Mouse (Mus musculus): ENCODE results near the gene Acsl4. TPM values are rescaled to one million over a fixed set of nuclear protein-coding genes. Genes with fewer than 3 reads are reported as not detected.

Gene Acsl4
- polyA plus RNA-seq, 1 experiment from 2014 or later: 10.1 TPM

- ATAC-seq: no peak; the same call in 1 of the 2 replicates
- Histone ChIP-seq H3K36me3 (ENCODE audit: control insufficient read depth, insufficient read depth, low read length) (no peaks in the 10 kb centered on the region), H3K4me2 (ENCODE audit: low read depth, low read length) (no peak overlapping the region), H3K4me3 (ENCODE audit: low read length) (no peak overlapping the region), H3K27me3 (replicated peaks; ENCODE audit: control insufficient read depth, insufficient read depth, low read length) (0 out of 2 replicates have a peak, but pooled peaks cover 4% of the 10 kb centered on the region), H3K4me1 (ENCODE audit: control insufficient read depth, insufficient read depth, low read length) (no peaks in the 10 kb centered on the region), H3K9ac (ENCODE audit: low read depth, low read length) (no peak overlapping the region), H3K27ac (ENCODE audit: low read length) (no peak overlapping the region), H3K9me3 (ENCODE audit: control insufficient read depth, low read length) (no peaks in the 10 kb centered on the region)
- 49% methylated on average over 11 of the region's 11 CpGs for WGBS
These were observed 75.9 kb downstream of the Acsl4 start for GRCm38 (mm10) chrX:142314307-142315024.

DNA sequence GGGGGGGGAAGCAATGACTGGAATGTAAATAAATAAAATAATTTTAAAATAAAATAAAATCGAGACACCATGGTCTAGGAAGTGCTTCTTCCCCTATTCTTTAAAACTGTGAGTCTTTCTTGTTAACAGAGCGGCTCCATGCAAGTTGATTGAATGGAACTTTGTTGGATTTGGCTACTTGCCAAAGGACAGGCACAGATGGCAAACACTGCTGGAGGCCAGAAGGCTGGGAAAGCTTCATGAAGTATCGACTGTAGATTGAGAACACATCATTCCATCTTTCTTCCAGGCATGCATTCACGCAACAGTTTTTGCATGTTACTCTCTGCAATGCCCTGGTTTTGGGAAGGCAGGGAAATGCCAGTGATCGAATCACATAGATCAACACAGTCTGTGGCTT lies 79.9 kb downstream of the Acsl4 start:
- ATAC-seq: no peak
- Histone ChIP-seq H3K9ac (ENCODE audit: low read depth, low read length) (no peak overlapping the region), H3K27me3 (replicated peaks; ENCODE audit: control insufficient read depth, insufficient read depth, low read length) (0 out of 2 replicates have a peak, but pooled peaks cover 4% of the 10 kb centered on the region), H3K4me2 (ENCODE audit: low read depth, low read length) (no peak overlapping the region), H3K9me3 (ENCODE audit: control insufficient read depth, low read length) (no peaks in the 10 kb centered on the region), H3K4me3 (ENCODE audit: low read length) (no peak overlapping the region), H3K36me3 (ENCODE audit: control insufficient read depth, insufficient read depth, low read length) (no peaks in the 10 kb centered on the region), H3K27ac (ENCODE audit: low read length) (no peak overlapping the region), H3K4me1 (ENCODE audit: control insufficient read depth, insufficient read depth, low read length) (peaks cover 6% of the 10 kb centered on the region)
- WGBS: 52% methylated on average over 5 of the region's 5 CpGs

DNA sequence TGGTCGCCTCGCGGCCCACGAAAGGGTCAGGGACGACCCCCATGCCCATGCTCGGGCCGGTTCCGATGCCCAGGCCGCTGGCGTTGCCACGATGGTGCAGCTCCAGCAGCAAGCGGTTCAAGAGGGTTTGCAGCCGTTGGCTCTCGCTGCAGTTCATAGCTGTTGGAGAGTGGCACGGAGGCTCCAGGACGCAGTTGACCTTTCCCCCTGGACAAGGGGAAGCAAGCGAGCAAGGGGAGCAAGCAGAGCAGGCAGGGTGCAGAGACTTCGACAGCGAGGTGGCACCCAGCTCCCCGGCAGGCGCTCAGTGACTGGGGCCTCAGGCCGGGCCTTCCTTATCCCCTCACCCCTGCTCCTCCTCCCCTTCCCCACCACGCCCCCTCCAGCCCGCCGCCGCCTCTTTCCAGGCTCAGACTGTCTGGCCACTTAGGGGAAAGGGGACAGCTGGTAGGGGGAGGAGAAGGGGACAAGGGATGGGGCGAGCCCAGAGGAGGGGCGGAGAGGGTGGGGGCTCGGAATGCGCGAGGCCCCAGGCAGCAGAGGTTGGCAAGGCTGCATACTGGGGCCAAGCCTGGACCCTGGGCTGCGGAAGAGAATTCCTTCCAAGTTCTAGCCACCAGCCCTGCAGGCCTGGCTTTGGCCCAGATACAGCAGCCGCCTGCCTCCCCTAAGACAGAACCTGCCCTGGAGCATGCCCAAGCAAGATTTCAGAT lies 84.3 kb downstream of the Acsl4 start, which contains the start of gene Kcne1l:
Gene Kcne1l (minus strand): TSS at position 426 of the 713 bp plus-strand sequence.
- WGBS: 30% methylated on average over 32 of the region's 33 CpGs
- H3K4me2 ChIP-seq (ENCODE audit: low read depth, low read length): peak within 1 kb of the TSS; percentile 52
- ATAC-seq: peak; percentile 63
- H3K4me1 ChIP-seq (ENCODE audit: control insufficient read depth, insufficient read depth, low read length): peaks cover 11% of the 10 kb centered on the region
- H3K27ac ChIP-seq (ENCODE audit: low read length): no peak within 1 kb of the TSS; the same call in 1 of the 2 replicates
- H3K9me3 ChIP-seq (ENCODE audit: control insufficient read depth, low read length): no peaks in the 10 kb centered on the region
- no peaks in the 10 kb centered on the region for H3K27me3 ChIP-seq (replicated peaks; ENCODE audit: control insufficient read depth, insufficient read depth, low read length)
- H3K36me3 ChIP-seq (ENCODE audit: control insufficient read depth, insufficient read depth, low read length): no peaks in the 10 kb centered on the region
- peak within 1 kb of the TSS; percentile 55 for H3K9ac ChIP-seq (ENCODE audit: low read depth, low read length)
- H3K4me3 ChIP-seq (ENCODE audit: low read length): peak within 1 kb of the TSS; percentile 36

- Histone ChIP-seq H3K27me3 (replicated peaks; ENCODE audit: control insufficient read depth, insufficient read depth, low read length) (no peaks in the 10 kb centered on the region), H3K27ac (ENCODE audit: low read length) (no peak overlapping the region; the same call in 1 of the 2 replicates), H3K36me3 (ENCODE audit: control insufficient read depth, insufficient read depth, low read length) (no peaks in the 10 kb centered on the region), H3K9ac (ENCODE audit: low read depth, low read length) (peak overlapping the region; percentile 55), H3K4me1 (ENCODE audit: control insufficient read depth, insufficient read depth, low read length) (peaks cover 11% of the 10 kb centered on the region), H3K4me3 (ENCODE audit: low read length) (peak overlapping the region; percentile 36), H3K9me3 (ENCODE audit: control insufficient read depth, low read length) (no peaks in the 10 kb centered on the region), H3K4me2 (ENCODE audit: low read depth, low read length) (peak overlapping the region; percentile 52)
- ATAC-seq: peak; percentile 52
- 35% methylated on average over 35 of the region's 35 CpGs for WGBS
These were observed 85.1 kb downstream of the Acsl4 start for GRCm38 (mm10) chrX:142305010-142305868.

- Histone ChIP-seq H3K4me1 (ENCODE audit: control insufficient read depth, insufficient read depth, low read length) (peaks cover 11% of the 10 kb centered on the region), H3K9ac (ENCODE audit: low read depth, low read length) (no peak overlapping the region), H3K27me3 (replicated peaks; ENCODE audit: control insufficient read depth, insufficient read depth, low read length) (no peaks in the 10 kb centered on the region), H3K36me3 (ENCODE audit: control insufficient read depth, insufficient read depth, low read length) (no peaks in the 10 kb centered on the region), H3K4me3 (ENCODE audit: low read length) (no peak overlapping the region), H3K27ac (ENCODE audit: low read length) (no peak overlapping the region; the same call in 1 of the 2 replicates), H3K9me3 (ENCODE audit: control insufficient read depth, low read length) (no peaks in the 10 kb centered on the region), H3K4me2 (ENCODE audit: low read depth, low read length) (no peak overlapping the region)
- peak; percentile 82 for ATAC-seq
These were observed 85.7 kb downstream of the Acsl4 start for GRCm38 (mm10) chrX:142304592-142304991.

DNA sequence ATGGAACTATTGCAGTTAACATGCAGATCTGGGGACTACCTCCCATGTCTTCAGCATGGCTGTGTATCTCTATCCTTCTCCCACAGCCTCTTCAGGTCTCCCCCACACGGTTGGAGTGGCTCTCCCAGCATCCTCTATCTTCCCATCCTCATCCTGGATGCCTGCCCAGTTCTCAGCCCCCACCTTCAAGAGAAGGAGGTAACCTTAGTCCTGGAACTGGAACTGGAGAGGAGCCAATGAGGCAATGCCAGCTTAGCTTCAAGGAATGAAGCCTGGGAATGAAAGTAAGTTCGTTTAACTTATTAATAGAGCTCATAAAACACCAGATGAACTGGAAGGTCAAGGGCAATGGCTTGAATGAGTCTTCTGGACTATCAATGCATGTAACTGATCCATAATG lies 86.9 kb downstream of the Acsl4 start:
- H3K4me1 ChIP-seq (ENCODE audit: control insufficient read depth, insufficient read depth, low read length): peaks cover 11% of the 10 kb centered on the region
- H3K27ac ChIP-seq (ENCODE audit: low read length): no peak overlapping the region
- no peak overlapping the region for H3K4me3 ChIP-seq (ENCODE audit: low read length)
- no peaks in the 10 kb centered on the region for H3K27me3 ChIP-seq (replicated peaks; ENCODE audit: control insufficient read depth, insufficient read depth, low read length)
- no peaks in the 10 kb centered on the region for H3K36me3 ChIP-seq (ENCODE audit: control insufficient read depth, insufficient read depth, low read length)
- no peak overlapping the region for H3K4me2 ChIP-seq (ENCODE audit: low read depth, low read length)
- no peak overlapping the region for H3K9ac ChIP-seq (ENCODE audit: low read depth, low read length)
- ATAC-seq: no peak
- 42% methylated on average over 2 of the region's 2 CpGs for WGBS
- H3K9me3 ChIP-seq (ENCODE audit: control insufficient read depth, low read length): no peaks in the 10 kb centered on the region

GRCm38 (mm10) chrX:142285905-142286304 lies 104.4 kb downstream of the Acsl4 start:
- H3K4me3 ChIP-seq (ENCODE audit: low read length): no peak overlapping the region
- 48% methylated on average over 5 of the region's 5 CpGs for WGBS
- H3K27ac ChIP-seq (ENCODE audit: low read length): no peak overlapping the region
- 0 out of 2 replicates have a peak, but pooled peaks cover 6% of the 10 kb centered on the region for H3K27me3 ChIP-seq (replicated peaks; ENCODE audit: control insufficient read depth, insufficient read depth, low read length)
- no peaks in the 10 kb centered on the region for H3K9me3 ChIP-seq (ENCODE audit: control insufficient read depth, low read length)
- no peak overlapping the region for H3K9ac ChIP-seq (ENCODE audit: low read depth, low read length)
- H3K4me2 ChIP-seq (ENCODE audit: low read depth, low read length): no peak overlapping the region
- no peaks in the 10 kb centered on the region for H3K4me1 ChIP-seq (ENCODE audit: control insufficient read depth, insufficient read depth, low read length)
- peak; percentile 38; the same call in 1 of the 2 replicates for ATAC-seq
- H3K36me3 ChIP-seq (ENCODE audit: control insufficient read depth, insufficient read depth, low read length): no peaks in the 10 kb centered on the region

- no peaks in the 10 kb centered on the region for H3K9me3 ChIP-seq (ENCODE audit: control insufficient read depth, low read length)
- no peaks in the 10 kb centered on the region for H3K4me1 ChIP-seq (ENCODE audit: control insufficient read depth, insufficient read depth, low read length)
- 55% methylated on average over 3 of the region's 3 CpGs for WGBS
- no peak overlapping the region for H3K4me3 ChIP-seq (ENCODE audit: low read length)
- no peaks in the 10 kb centered on the region for H3K36me3 ChIP-seq (ENCODE audit: control insufficient read depth, insufficient read depth, low read length)
- no peaks in the 10 kb centered on the region for H3K27me3 ChIP-seq (replicated peaks; ENCODE audit: control insufficient read depth, insufficient read depth, low read length)
- ATAC-seq: no peak
- no peak overlapping the region for H3K4me2 ChIP-seq (ENCODE audit: low read depth, low read length)
- no peak overlapping the region for H3K27ac ChIP-seq (ENCODE audit: low read length)
- no peak overlapping the region for H3K9ac ChIP-seq (ENCODE audit: low read depth, low read length)
These were observed 113.8 kb downstream of the Acsl4 start for GRCm38 (mm10) chrX:142276573-142276972.

GRCm38 (mm10) chrX:142276031-142276430 lies 114.3 kb downstream of the Acsl4 start:
- H3K4me1 ChIP-seq (ENCODE audit: control insufficient read depth, insufficient read depth, low read length): no peaks in the 10 kb centered on the region
- H3K9ac ChIP-seq (ENCODE audit: low read depth, low read length): no peak overlapping the region
- H3K4me2 ChIP-seq (ENCODE audit: low read depth, low read length): no peak overlapping the region
- H3K4me3 ChIP-seq (ENCODE audit: low read length): no peak overlapping the region
- H3K27me3 ChIP-seq (replicated peaks; ENCODE audit: control insufficient read depth, insufficient read depth, low read length): no peaks in the 10 kb centered on the region
- no peak for ATAC-seq
- H3K9me3 ChIP-seq (ENCODE audit: control insufficient read depth, low read length): no peaks in the 10 kb centered on the region
- H3K36me3 ChIP-seq (ENCODE audit: control insufficient read depth, insufficient read depth, low read length): no peaks in the 10 kb centered on the region
- WGBS: 59% methylated on average over 3 of the region's 3 CpGs
- no peak overlapping the region for H3K27ac ChIP-seq (ENCODE audit: low read length)

Data from intestine, embryonic 16.5 days (tissue).